Mouse (Mus musculus) kidney, embryonic 16.5 days (tissue): ENCODE measurements around the gene AB124611. TPM values are rescaled to one million over a fixed set of nuclear protein-coding genes. Genes with fewer than 3 reads are reported as not detected.
A peak's percentile ranks its signal among the peaks of the same experiment; 100 is the strongest.
"Not testable (repeated sequence)": the region's sequence is repeated elsewhere in the genome, so short reads cannot be mapped to it uniquely, and the experiment has no call there.

Experiments used
- ATAC-seq: fragments of 200-750 bp; cut with Nextera tagmentation; 2 replicates; pipeline ENCODE4 v1.8.0; 2017; ENCODE audit warnings: moderate TSS enrichment; ENCODE audit not compliant: low FRiP score, low TSS enrichment
- H3K27ac ChIP-seq: fragments of 300-500 bp; sonication (generic); 2 replicates; pipeline ENCODE4 v1.5.1; 2014; ENCODE audit warnings: low read length
- H3K27me3 ChIP-seq: fragments of 300-500 bp; sonication (generic); 2 replicates; pipeline ENCODE4 v1.6.1; 2014; ENCODE audit warnings: low read length, control low read depth, mixed read lengths; ENCODE audit not compliant: insufficient read depth
- H3K36me3 ChIP-seq: fragments of 300-500 bp; sonication (generic); 2 replicates; pipeline ENCODE4 v1.6.1; 2014; ENCODE audit warnings: low read length, control low read depth, mixed read lengths; ENCODE audit not compliant: insufficient read depth
- H3K4me1 ChIP-seq: fragments of 300-500 bp; sonication (generic); 2 replicates; pipeline ENCODE4 v1.6.1; 2014; ENCODE audit warnings: low read length, control low read depth, mixed read lengths; ENCODE audit not compliant: insufficient read depth
- H3K4me2 ChIP-seq: fragments of 300-500 bp; sonication (generic); replicated peaks from 2 replicates; pipeline ENCODE4 v1.6.1; 2014; ENCODE audit warnings: low read depth, low read length
- H3K4me3 ChIP-seq: fragments of 300-500 bp; sonication (generic); 2 replicates; pipeline ENCODE4 v1.5.1; 2014; ENCODE audit warnings: mild to moderate bottlenecking, low read length
- H3K9ac ChIP-seq: fragments of 300-500 bp; sonication (generic); replicated peaks from 2 replicates; pipeline ENCODE4 v1.6.1; 2014; ENCODE audit warnings: low read length
- H3K9me3 ChIP-seq: fragments of 300-500 bp; sonication (generic); 2 replicates; pipeline ENCODE4 v1.6.1; 2016; ENCODE audit warnings: low read length, control low read depth
- WGBS: fragments of 180-500 bp; shearing (Covaris S2); extraction: QIAGEN DNeasy Blood & Tissue Kit; methylation state at CpG from one replicate; pipeline ENCODE4 v1.1.7; 2014; 5-methylcytosine and 5-hydroxymethylcytosine counted together
- polyA plus RNA-seq: library from polyadenylated mRNA; unstranded; fragments of >200 nt; fragmentation: Nextera tagmentation; extraction: Ambion mirVana; gene quantifications from 2 replicates; pipeline ENCODE4 v1.2.1, GENCODE M21; 2015

The AB124611 gene
- 3.5 and 4.5 TPM in 2 replicates for polyA plus RNA-seq

DNA sequence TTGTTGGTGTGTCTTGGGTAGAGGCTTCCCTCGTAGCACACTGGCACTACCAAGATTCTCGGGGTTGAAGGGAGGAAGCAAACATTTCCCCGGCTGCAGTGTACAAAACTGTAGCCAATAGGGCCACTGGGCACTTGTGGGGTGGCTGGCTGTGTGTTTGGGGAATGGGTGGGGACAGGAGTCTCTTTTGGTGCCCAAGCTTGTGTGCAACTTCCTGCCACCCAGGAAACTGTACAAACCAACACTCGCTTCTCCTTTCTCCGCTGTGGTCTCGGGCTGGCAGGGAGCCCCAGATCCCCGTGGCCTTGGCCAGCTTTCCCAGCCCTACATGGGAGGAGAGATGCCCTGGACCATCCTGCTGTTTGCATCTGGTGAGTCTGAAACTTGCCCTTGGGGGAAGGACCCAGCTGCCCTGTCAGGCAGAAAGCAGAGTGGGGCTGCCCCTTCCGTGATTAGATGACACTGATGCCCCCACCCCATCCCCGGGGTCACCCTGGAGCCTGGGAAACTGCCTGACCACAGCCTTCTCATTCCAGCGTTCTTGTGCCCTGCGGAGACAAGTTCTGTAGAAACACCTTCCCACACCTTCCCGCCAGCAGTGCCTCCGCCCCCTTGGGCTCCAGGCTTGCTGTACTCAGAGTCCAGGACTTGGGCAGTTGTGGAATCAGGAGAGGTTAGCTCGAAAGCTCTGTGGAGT lies at the start of gene AB124611:
Gene AB124611, plus strand, starts transcription at position 240 of the 697 bp plus-strand sequence.
- 64% methylated on average over 13 of the region's 14 CpGs for WGBS
- Histone ChIP-seq H3K9me3 (no peaks in the 10 kb centered on the region), H3K4me1 (no peaks in the 10 kb centered on the region), H3K27ac (no peak within 1 kb of the TSS), H3K4me3 (no peak within 1 kb of the TSS), H3K27me3 (no peaks in the 10 kb centered on the region), H3K9ac (no peak within 1 kb of the TSS), H3K4me2 (no peak within 1 kb of the TSS), H3K36me3 (no peaks in the 10 kb centered on the region)
- no peak for ATAC-seq

DNA sequence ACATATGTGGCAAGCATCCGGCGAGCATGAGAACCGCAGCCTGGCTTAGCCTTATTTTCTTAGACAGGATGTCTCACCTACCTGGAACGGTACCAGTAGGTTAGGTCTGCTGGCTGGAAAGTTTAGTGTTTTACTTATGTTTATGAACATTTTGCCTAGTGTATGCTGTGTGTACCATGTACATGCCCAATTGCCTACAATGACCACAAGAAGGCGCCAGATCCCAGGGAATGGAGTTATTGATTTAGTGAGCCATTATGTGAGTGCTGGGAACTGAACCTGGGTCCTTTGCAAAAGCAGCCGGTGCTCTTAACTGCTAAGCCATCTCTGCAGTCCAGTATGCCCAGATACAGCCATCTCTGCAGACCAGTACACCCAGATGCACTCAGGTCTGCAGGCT lies 48.3 kb upstream of the AB124611 start:
- Histone ChIP-seq H3K36me3 (peaks cover 70% of the 10 kb centered on the region), H3K27ac (no peak overlapping the region), H3K27me3 (no peaks in the 10 kb centered on the region), H3K9me3 (peaks cover 5% of the 10 kb centered on the region; the same call in 1 of the 2 replicates), H3K4me2 (no peak overlapping the region), H3K4me3 (no peak overlapping the region), H3K9ac (no peak overlapping the region), H3K4me1 (no peaks in the 10 kb centered on the region)
- 97% methylated on average over 6 of the region's 6 CpGs for WGBS
- no peak for ATAC-seq

DNA sequence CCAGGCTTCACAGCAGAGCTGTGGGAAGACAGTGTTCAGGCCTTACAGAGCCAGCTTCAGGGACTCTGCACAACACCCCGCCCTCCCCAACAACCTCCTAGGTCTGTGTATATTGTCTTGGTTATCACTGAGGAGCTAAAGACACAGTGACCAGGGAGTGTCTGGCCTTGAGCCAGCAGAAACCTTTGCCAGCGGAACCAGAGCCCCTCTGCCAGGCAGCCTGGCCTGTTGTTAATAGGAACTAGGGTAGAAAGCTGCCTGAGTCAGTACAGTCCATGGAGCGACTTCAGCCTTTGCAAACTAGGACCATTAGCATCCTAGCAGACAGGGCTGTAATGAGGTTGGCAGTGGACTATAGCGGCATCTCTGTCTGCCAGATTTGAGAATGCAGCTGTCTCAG lies 41.9 kb upstream of the AB124611 start:
- Histone ChIP-seq H3K36me3 (peaks cover 33% of the 10 kb centered on the region), H3K4me3 (no peak overlapping the region), H3K9ac (no peak overlapping the region), H3K4me1 (no peaks in the 10 kb centered on the region), H3K4me2 (no peak overlapping the region), H3K9me3 (no peaks in the 10 kb centered on the region), H3K27ac (no peak overlapping the region), H3K27me3 (no peaks in the 10 kb centered on the region)
- ATAC-seq, result no peak
- 90% methylated on average over 4 of the region's 4 CpGs for WGBS

DNA sequence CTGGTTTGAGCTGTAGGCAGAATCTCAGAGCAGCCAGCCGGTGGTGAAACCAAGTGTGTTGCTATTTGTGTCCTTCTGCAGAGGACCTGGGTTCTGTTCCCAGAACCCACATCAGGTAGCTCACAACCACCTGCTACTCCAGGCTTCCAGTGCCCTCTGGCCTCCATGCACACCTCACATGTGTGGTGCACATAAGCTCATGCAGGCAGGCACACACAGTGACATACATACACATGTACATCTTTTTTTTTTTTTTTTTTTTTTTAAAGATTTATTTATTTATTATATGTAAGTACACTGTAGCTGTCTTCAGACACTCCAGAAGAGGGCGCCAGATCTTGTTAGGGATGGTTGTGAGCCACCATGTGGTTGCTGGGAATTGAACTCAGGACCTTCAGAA lies 37.7 kb upstream of the AB124611 start:
- not testable (repeated sequence) for H3K4me3 ChIP-seq, ATAC-seq, H3K27ac ChIP-seq, H3K4me2 ChIP-seq, H3K9ac ChIP-seq, H3K27me3 ChIP-seq, H3K9me3 ChIP-seq, H3K4me1 ChIP-seq
- peaks cover 18% of the 10 kb centered on the region; the same call in 1 of the 2 replicates for H3K36me3 ChIP-seq
- 96% methylated on average over 1 of the region's 2 CpGs for WGBS

DNA sequence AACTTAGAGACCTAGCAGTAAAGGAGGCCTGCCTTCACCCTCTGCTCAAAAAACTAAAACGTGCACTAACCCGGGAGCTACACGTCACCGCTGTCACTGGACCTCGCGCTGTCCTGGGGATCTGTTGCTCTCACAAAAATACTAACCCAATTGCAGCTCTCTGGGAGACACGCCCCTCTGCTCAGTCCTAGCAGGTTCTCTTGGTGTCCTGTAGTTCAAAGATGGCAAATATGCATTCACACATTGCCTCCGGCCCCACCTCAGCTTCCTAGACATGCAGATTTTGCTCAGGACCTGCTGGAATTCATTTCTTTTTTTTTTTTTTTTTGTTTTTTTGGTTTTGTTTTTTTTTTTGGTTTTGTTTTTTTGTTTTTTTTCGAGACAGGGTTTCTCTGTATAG lies 35.3 kb upstream of the AB124611 start:
- no peaks in the 10 kb centered on the region for H3K9me3 ChIP-seq

DNA sequence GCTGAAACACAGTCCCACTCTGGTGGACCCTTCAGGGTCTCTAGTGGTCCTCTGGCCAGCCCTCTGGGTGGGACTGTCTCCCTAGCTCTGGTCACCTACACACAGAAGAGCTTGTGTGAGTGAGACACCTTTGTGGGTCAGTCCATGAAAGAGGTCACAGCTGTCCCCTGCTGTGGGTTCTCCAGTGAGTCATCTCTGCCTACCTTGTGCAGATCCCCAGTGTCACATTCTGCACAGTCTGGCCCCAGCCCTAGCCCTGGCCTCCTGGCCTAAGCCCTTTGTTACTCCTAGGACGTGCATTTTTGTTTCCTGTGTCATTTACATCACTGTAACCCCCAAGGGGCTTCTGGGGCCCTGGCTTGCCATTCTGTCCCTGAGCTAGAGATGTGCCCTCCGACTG lies 32.1 kb upstream of the AB124611 start:
- no peak overlapping the region for H3K4me2 ChIP-seq
- no peaks in the 10 kb centered on the region for H3K9me3 ChIP-seq
- H3K4me3 ChIP-seq, result no peak overlapping the region
- no peak overlapping the region for H3K27ac ChIP-seq
- no peaks in the 10 kb centered on the region for H3K27me3 ChIP-seq
- H3K4me1 ChIP-seq, result 0 out of 2 replicates have a peak, but pooled peaks cover 3% of the 10 kb centered on the region
- ATAC-seq, result no peak
- H3K36me3 ChIP-seq, result peaks cover 15% of the 10 kb centered on the region; the same call in 1 of the 2 replicates
- whole genome bisulfite sequencing, result 61% methylated on average over 2 of the region's 2 CpGs
- H3K9ac ChIP-seq, result no peak overlapping the region

More for the DNA sequence above, 35.3 kb upstream of the AB124611 start:
- 93% methylated on average over 9 of the region's 9 CpGs for whole genome bisulfite sequencing
- Histone ChIP-seq H3K4me1 (no peaks in the 10 kb centered on the region), H3K27ac (no peak overlapping the region), H3K4me2 (no peak overlapping the region), H3K4me3 (no peak overlapping the region), H3K9ac (no peak overlapping the region), H3K36me3 (peaks cover 9% of the 10 kb centered on the region; the same call in 1 of the 2 replicates), H3K27me3 (no peaks in the 10 kb centered on the region)
- ATAC-seq, result no peak

DNA sequence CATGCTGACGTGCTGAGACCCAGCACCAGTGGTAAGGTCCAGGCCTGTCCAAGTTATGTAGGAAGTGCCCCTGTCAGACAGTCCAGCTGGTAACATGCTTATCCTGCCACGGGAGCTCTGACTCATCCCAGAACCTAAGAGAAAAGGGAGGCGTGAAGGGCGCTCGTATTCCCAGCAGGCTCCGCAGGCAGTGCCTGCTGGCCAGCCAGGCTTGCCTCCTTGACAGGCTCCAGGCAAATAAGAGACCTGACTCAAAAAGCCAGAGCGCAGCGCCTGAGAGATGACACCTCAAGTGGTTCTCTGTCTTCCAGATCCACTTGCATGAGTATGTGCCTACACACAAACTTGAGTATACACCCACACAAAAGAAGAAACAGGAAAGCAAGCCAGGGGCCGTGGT lies 31.2 kb upstream of the AB124611 start:
- 73% methylated on average over 9 of the region's 9 CpGs for WGBS
- ATAC-seq, result no peak
- Histone ChIP-seq H3K9ac (no peak overlapping the region), H3K27ac (no peak overlapping the region), H3K4me2 (no peak overlapping the region), H3K36me3 (peaks cover 22% of the 10 kb centered on the region), H3K4me3 (no peak overlapping the region), H3K9me3 (no peaks in the 10 kb centered on the region), H3K4me1 (0 out of 2 replicates have a peak, but pooled peaks cover 3% of the 10 kb centered on the region), H3K27me3 (no peaks in the 10 kb centered on the region)

DNA sequence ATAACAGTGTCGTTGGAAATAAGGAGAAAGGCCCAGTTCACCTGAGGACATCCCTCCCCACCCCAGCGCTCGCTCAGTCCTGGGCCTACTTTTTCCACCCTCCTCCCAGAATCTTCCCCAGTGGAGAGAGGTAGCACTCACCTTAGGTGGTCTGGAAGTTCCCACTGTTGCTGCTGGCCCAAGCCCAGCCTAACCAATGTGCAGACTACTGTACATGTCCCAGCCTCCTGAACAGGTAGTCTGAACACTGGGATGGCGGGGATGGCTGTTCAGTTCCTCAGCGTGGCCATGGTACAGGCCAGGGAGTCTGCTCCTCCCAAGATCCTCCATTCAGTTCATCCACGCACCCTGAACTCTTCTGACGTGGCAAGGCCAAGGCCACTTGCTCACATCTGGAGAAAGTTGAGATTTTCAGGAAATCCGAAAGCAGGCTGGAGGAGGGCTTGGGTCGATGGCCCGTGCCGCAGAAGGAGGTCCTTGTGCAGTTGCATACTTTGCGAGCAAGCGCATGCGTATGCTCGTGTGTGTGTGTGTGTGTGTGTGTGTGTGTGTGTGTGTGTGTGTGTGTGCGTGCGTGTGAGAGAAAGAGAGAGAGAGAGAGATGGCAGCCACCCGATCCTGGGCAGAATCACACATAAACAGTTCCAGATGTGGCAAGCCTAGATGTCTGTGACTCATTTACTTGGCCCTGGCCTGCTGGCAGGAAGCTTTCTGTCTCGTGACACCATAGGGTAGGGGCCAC lies 29.5 kb upstream of the AB124611 start:
- Histone ChIP-seq H3K9me3 (no peaks in the 10 kb centered on the region), H3K27me3 (no peaks in the 10 kb centered on the region), H3K36me3 (peaks cover 24% of the 10 kb centered on the region), H3K4me3 (no peak overlapping the region), H3K9ac (no peak overlapping the region), H3K4me1 (0 out of 2 replicates have a peak, but pooled peaks cover 3% of the 10 kb centered on the region), H3K27ac (0 out of 2 replicates have a peak overlapping the region, but pooled peaks have one; percentile 10), H3K4me2 (no peak overlapping the region)
- no peak; the same call in 1 of the 2 replicates for ATAC-seq
- WGBS, result 66% methylated on average over 17 of the region's 19 CpGs

DNA sequence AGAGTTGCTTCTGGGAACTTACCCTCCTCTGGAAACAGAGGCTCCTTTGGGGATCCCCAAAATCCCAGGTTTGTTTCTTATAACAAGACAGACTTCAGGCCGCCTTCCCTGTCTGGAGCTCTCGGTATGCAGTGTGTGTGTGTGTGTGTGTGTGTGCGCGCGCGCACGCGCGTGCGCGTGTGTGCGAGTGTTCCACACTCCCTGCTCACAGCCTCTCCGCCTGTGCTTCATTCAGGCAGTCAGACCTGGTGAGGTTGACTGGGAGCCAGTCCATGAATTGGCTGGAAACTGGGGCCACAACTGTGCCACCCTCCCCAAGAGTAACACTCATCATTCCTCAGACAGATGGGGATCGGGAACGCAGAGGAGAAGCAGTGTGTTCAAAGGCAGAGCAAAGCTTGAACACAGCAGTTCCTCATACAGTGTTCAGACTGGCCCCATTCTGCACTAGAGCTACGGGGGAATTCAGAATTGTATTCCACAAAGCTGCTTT lies 28.9 kb upstream of the AB124611 start:
- H3K9me3 ChIP-seq, result no peaks in the 10 kb centered on the region
- H3K36me3 ChIP-seq, result peaks cover 24% of the 10 kb centered on the region
- 0 out of 2 replicates have a peak, but pooled peaks cover 3% of the 10 kb centered on the region for H3K4me1 ChIP-seq
- no peak for ATAC-seq
- 87% methylated on average over 16 of the region's 16 CpGs for WGBS
- no peaks in the 10 kb centered on the region for H3K27me3 ChIP-seq
- H3K4me3 ChIP-seq, result no peak overlapping the region
- H3K4me2 ChIP-seq, result no peak overlapping the region
- H3K27ac ChIP-seq, result no peak overlapping the region; the same call in 1 of the 2 replicates
- no peak overlapping the region for H3K9ac ChIP-seq
